Mouse (Mus musculus): ENCODE results near the gene Aco1. TPM values are rescaled to one million over a fixed set of nuclear protein-coding genes. Genes with fewer than 3 reads are reported as not detected.

The Aco1 gene
- polyA plus RNA-seq, 1 experiment from 2014 or later, result 29.4 TPM

DNA sequence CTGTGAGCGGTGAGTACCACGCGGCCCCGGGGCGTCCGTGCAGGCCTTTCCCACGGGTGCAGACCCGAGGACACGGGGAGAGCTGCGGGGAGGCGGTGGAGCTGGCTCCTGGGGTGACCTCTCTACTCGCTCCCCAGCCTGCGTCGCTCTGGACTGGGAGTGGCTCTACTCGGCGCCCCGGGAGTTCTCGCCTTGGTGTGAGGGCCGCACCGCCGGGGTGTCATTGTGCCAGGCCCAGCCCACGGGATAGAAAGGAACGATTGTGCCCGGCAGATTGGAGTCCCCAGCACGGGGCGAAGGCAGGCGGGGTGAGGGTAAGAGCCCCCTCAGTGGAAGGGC lies 621 bp downstream of the Aco1 start:
- Histone ChIP-seq H3K9ac (peak overlapping the region; percentile 86), H3K4me2 (peak overlapping the region; percentile 87), H3K4me3 (peak overlapping the region; percentile 76), H3K27ac (replicated peaks) (peak overlapping the region; percentile 88), H3K9me3 (no peaks in the 10 kb centered on the region), H3K4me1 (peaks cover 23% of the 10 kb centered on the region), H3K36me3 (0 out of 2 replicates have a peak, but pooled peaks cover 5% of the 10 kb centered on the region), H3K27me3 (replicated peaks) (no peaks in the 10 kb centered on the region)
- ATAC-seq (ENCODE audit: extremely low read depth, insufficient number of reproducible peaks, low FRiP score, low TSS enrichment), result no peak
- WGBS, result 1% methylated on average over 27 of the region's 27 CpGs

DNA sequence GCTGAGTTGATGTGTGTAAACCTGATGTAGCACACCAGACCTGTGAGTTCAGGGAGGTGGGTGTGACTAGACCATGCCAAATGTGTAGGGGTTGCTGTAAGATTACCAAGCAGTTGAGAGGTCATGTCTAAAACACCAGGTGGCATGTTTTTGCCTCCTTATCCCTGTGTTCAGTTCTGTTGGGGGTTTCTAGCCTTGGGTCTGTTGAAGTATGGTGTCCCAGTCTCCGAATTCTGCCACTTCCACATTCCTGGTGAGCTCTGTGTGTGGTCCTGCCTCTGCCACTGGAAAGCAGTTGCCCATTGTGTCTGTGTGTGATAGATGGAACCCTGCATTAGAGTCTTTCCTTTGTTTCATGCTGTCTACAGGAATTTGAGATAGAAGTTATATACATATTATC lies 1.7 kb downstream of the Aco1 start:
- 33% methylated on average over 1 of the region's 1 CpGs for WGBS
- H3K9ac ChIP-seq, result peak overlapping the region; percentile 86
- no peaks in the 10 kb centered on the region for H3K27me3 ChIP-seq (replicated peaks)

DNA sequence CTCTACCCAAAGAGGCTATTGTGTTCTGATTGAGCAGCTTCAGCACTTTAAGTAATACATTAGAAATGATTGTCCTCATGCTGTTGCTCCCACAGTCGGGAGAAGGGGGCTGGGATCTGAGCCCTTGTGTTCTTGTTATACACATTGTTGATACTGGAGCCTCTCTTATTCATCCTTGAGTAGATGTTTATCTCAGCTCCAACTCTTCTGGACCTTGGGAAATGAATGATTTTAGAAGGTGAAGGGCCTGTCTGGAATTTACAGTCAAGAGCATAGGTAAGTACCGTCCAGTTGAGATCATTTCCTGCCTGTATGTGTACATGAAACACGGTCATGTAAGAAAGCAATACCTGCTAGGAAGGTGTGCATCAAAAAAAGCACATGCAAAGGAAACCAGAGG lies 2.1 kb downstream of the Aco1 start:
- 78% methylated on average over 3 of the region's 3 CpGs for WGBS
- Histone ChIP-seq H3K27ac (replicated peaks) (no peak overlapping the region), H3K9me3 (no peaks in the 10 kb centered on the region), H3K27me3 (replicated peaks) (no peaks in the 10 kb centered on the region), H3K9ac (no peak overlapping the region), H3K4me2 (peak overlapping the region; percentile 87; the same call in 1 of the 2 replicates), H3K4me1 (peaks cover 23% of the 10 kb centered on the region), H3K4me3 (no peak overlapping the region), H3K36me3 (0 out of 2 replicates have a peak, but pooled peaks cover 5% of the 10 kb centered on the region)
- no peak for ATAC-seq (ENCODE audit: extremely low read depth, insufficient number of reproducible peaks, low FRiP score, low TSS enrichment)

More for the DNA sequence above, 1.7 kb downstream of the Aco1 start:
- Histone ChIP-seq H3K4me3 (peak overlapping the region; percentile 76), H3K4me2 (peak overlapping the region; percentile 87), H3K4me1 (peaks cover 23% of the 10 kb centered on the region), H3K27ac (replicated peaks) (no peak overlapping the region), H3K9me3 (no peaks in the 10 kb centered on the region), H3K36me3 (0 out of 2 replicates have a peak, but pooled peaks cover 5% of the 10 kb centered on the region)
- ATAC-seq (ENCODE audit: extremely low read depth, insufficient number of reproducible peaks, low FRiP score, low TSS enrichment), result no peak

DNA sequence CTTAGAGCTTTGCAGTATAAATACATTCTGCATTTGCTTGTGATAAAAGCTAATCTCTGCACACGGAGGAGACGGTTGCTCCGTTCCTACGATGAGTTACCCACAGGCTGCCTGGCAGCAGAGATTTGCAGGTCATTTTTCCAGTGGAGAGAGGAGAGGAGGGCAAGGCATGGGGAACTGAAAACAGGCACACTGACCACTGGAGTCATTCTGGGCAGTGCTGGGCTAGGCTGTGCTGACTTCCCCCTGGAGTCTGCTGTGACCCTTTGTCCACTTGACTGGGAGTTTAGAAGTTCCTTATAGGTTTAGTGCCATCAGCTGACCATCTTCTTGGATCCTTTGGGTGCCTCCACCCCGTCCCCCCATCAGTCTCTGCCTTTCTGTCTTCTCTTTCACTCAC lies 5.4 kb downstream of the Aco1 start:
- 60% methylated on average over 5 of the region's 5 CpGs for WGBS
- Histone ChIP-seq H3K4me3 (no peak overlapping the region), H3K36me3 (0 out of 2 replicates have a peak, but pooled peaks cover 5% of the 10 kb centered on the region), H3K27me3 (replicated peaks) (no peaks in the 10 kb centered on the region), H3K27ac (replicated peaks) (no peak overlapping the region), H3K4me1 (peaks cover 16% of the 10 kb centered on the region), H3K4me2 (no peak overlapping the region), H3K9ac (no peak overlapping the region), H3K9me3 (no peaks in the 10 kb centered on the region)
- no peak for ATAC-seq (ENCODE audit: extremely low read depth, insufficient number of reproducible peaks, low FRiP score, low TSS enrichment)

DNA sequence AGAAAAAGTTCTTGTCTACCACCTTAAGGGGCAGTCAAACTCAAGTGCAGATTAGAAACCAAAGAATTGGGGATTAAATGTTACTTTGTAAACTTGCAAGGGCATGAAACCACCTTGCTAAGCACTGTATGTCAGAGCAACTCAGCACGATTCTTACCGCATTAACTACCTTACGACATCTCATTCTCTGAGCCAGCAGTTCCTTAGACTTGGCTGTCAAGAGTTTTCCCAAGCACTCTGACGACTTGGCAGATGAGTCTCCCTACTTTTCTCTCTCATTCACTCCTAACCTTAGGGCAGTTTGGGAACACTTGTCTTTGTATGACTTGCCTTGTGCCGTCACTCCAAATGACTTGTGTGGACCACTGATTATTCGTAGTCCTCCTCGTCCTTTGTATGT lies 7.2 kb downstream of the Aco1 start:
- Histone ChIP-seq H3K27me3 (replicated peaks) (no peaks in the 10 kb centered on the region), H3K36me3 (0 out of 2 replicates have a peak, but pooled peaks cover 5% of the 10 kb centered on the region), H3K4me2 (no peak overlapping the region), H3K4me1 (peaks cover 2% of the 10 kb centered on the region), H3K9me3 (no peaks in the 10 kb centered on the region), H3K4me3 (no peak overlapping the region), H3K27ac (replicated peaks) (no peak overlapping the region), H3K9ac (no peak overlapping the region)
- no peak for ATAC-seq (ENCODE audit: extremely low read depth, insufficient number of reproducible peaks, low FRiP score, low TSS enrichment)
- WGBS, result 77% methylated on average over 7 of the region's 7 CpGs

DNA sequence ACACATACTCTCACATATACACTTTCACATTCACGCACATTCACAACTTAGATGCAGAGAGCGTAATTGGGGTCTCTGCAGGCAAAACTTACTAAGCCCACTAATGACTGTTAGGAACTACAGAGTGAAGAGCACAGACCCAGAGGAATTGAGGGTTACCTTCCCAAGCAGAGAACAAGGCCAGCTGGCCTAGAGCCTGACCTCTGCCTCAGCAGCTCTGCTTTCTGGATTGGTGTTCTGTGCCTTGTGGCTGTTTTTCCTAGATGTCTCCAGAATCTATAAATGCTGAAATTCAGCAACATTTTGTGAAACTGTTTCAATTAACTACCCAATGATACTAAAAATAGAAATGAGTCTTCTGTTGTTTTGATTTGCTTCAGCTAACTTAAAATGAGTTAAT lies 9.9 kb downstream of the Aco1 start:
- ATAC-seq (ENCODE audit: extremely low read depth, insufficient number of reproducible peaks, low FRiP score, low TSS enrichment), result no peak
- Histone ChIP-seq H3K4me3 (no peak overlapping the region), H3K27me3 (replicated peaks) (no peaks in the 10 kb centered on the region), H3K9ac (no peak overlapping the region), H3K36me3 (no peaks in the 10 kb centered on the region), H3K9me3 (no peaks in the 10 kb centered on the region), H3K4me1 (peaks cover 16% of the 10 kb centered on the region), H3K27ac (replicated peaks) (no peak overlapping the region), H3K4me2 (no peak overlapping the region)
- WGBS, result 92% methylated on average over 2 of the region's 2 CpGs

DNA sequence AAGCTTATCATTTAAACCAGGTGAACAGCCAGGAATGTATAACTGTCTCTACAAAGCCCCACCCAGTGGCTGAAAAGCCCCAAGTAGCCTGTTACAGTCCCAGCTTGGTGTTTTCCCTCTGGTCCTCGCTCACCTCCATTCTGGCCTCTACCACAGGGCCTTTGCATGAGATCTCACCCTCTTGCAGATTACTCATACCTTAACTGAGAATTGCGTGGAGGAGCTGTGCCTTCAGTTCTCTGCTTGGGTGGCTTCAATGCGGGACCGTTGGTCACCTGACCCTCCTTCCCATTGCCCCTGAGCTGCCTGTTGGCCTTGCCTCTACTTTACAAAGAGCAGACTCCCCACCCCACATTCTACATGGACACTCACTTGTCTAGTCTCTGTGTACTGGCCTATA lies 10.6 kb downstream of the Aco1 start:
- Histone ChIP-seq H3K4me3 (no peak overlapping the region), H3K4me2 (no peak overlapping the region), H3K36me3 (no peaks in the 10 kb centered on the region), H3K4me1 (peaks cover 16% of the 10 kb centered on the region), H3K27ac (replicated peaks) (no peak overlapping the region), H3K9me3 (no peaks in the 10 kb centered on the region), H3K9ac (no peak overlapping the region), H3K27me3 (replicated peaks) (no peaks in the 10 kb centered on the region)
- 91% methylated on average over 4 of the region's 4 CpGs for WGBS
- no peak for ATAC-seq (ENCODE audit: extremely low read depth, insufficient number of reproducible peaks, low FRiP score, low TSS enrichment)

DNA sequence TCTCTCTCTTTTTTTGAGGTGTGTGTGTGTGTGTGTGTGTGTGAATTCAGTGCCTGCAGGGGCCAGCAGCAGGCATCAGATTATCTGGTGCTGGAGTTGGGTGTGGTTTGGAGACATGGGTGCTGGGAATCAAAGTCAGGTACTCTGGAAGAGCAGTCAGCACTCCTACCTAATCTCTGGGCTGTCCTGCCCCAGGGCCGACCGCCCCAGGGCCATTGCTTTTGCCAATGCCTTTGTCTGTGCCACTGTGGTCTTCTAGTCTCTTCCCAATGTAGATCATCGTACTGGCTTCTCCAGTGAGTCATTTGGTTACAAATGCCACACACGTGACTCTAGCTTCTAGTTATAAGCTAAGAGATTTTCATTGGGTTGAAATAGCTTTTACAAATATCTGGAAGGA lies 11.9 kb downstream of the Aco1 start:
- WGBS, result 82% methylated on average over 4 of the region's 4 CpGs
- peaks cover 16% of the 10 kb centered on the region for H3K4me1 ChIP-seq
- no peak for ATAC-seq (ENCODE audit: extremely low read depth, insufficient number of reproducible peaks, low FRiP score, low TSS enrichment)
- H3K4me3 ChIP-seq, result no peak overlapping the region
- H3K9me3 ChIP-seq, result no peaks in the 10 kb centered on the region
- H3K36me3 ChIP-seq, result no peaks in the 10 kb centered on the region
- H3K4me2 ChIP-seq, result no peak overlapping the region
- no peak overlapping the region for H3K27ac ChIP-seq (replicated peaks)
- no peak overlapping the region for H3K9ac ChIP-seq
- no peaks in the 10 kb centered on the region for H3K27me3 ChIP-seq (replicated peaks)

DNA sequence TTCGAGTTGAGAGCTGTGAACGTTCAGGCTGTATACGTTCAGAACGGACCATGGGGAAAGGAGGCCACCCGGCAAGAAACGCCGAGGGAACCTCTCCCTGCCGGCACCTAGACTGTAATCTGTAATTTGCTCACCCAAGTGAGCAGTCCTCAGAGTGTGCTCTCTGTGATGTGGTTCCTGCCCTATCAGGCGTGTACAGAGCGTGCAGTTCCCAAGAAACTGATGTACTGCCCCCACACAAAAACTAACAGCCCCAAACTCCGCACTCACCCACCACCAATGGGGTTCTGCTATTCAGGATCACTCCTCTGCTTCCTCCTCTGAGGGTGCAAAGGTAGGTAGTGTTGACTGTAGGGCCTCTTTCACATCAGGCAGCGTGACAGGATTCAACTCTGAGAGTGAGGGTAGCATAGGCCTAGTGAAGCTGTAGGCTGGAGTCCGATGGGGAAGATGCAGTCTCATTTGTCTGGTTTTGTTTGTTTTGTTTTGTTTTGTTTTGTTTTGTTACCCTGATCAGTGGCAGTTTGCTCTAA lies 12.7 kb downstream of the Aco1 start:
- H3K27me3 ChIP-seq (replicated peaks), result no peaks in the 10 kb centered on the region
- H3K4me1 ChIP-seq, result peaks cover 16% of the 10 kb centered on the region
- no peak overlapping the region for H3K27ac ChIP-seq (replicated peaks)
- ATAC-seq (ENCODE audit: extremely low read depth, insufficient number of reproducible peaks, low FRiP score, low TSS enrichment), result no peak
- H3K9me3 ChIP-seq, result no peaks in the 10 kb centered on the region
- peaks cover under 1% of the 10 kb centered on the region for H3K36me3 ChIP-seq
- no peak overlapping the region for H3K9ac ChIP-seq
- no peak overlapping the region for H3K4me3 ChIP-seq
- 84% methylated on average over 13 of the region's 13 CpGs for WGBS
- H3K4me2 ChIP-seq, result no peak overlapping the region

DNA sequence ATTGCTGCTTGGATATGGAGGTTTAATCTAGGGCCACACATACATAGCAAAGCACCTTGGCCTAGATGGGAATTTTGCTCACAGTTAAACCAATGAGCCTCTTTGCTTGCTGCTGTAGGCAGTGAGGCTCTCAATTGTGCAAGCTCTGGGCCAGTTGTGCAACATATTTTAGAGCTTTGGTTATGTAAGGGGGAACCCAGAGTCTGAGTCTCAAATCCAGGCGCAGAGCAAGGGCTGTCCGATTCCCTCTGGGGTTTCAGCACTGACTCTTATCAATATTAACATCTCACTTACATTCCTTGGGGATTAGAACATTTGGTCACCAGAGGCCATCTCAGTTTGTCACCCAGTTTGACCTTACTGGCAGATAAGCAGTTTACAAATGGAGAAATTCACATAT lies 13.3 kb downstream of the Aco1 start:
- Histone ChIP-seq H3K9ac (no peak overlapping the region), H3K4me2 (no peak overlapping the region), H3K4me1 (peaks cover 16% of the 10 kb centered on the region), H3K4me3 (no peak overlapping the region), H3K36me3 (peaks cover 6% of the 10 kb centered on the region), H3K27ac (replicated peaks) (no peak overlapping the region), H3K27me3 (replicated peaks) (no peaks in the 10 kb centered on the region), H3K9me3 (no peaks in the 10 kb centered on the region)
- ATAC-seq (ENCODE audit: extremely low read depth, insufficient number of reproducible peaks, low FRiP score, low TSS enrichment), result no peak
- WGBS, result 48% methylated on average over 2 of the region's 2 CpGs

DNA sequence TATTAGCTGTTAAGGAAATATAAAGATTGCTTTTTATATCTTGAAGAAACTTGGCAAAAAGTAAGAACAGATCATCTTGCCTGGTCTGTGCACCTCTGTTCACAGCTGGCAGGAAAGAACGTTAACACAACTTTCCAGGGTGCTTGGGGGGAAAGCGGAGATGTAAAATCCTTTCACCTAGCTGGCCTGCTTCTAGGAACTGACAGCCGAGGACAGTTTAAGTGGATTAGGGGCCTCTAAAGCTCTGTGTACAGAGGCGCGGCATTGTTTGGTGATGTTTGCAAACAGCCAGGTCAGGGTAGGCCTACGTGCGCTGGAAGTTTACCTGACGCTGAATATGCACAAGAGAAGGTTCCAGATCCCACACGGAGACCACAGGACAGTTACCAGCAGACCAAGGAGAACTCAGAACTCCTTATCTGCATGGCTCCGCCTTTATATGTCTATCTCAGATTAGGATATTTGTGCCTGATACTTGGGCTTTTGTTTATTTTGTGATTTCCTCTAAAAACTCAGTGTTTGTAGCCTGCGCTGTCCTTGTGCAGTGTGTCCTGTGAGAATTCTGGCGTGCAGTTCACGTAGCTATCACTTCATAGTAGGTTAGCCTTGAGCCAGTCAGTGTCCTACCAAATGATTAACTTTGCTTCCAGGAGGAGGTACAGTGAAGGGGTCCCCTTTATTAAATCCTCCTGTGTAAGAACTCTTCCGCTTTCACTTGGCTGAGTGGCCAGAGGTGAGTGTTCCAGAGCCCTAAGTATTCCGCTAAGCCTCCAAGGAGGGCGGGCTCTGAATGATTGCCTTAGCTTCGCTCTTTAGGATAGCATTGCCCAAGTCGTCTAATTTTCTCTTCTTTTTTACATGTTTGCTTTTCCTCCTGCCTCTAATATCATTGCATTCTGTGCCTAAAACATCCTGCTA lies 14.0 kb downstream of the Aco1 start:
- Histone ChIP-seq H3K4me2 (no peak overlapping the region), H3K36me3 (peaks cover 8% of the 10 kb centered on the region), H3K4me3 (no peak overlapping the region), H3K9me3 (no peaks in the 10 kb centered on the region), H3K27me3 (replicated peaks) (no peaks in the 10 kb centered on the region), H3K4me1 (peaks cover 16% of the 10 kb centered on the region), H3K9ac (no peak overlapping the region), H3K27ac (replicated peaks) (no peak overlapping the region)
- no peak for ATAC-seq (ENCODE audit: extremely low read depth, insufficient number of reproducible peaks, low FRiP score, low TSS enrichment)
- 71% methylated on average over 18 of the region's 18 CpGs for WGBS

Measured in heart, embryonic 13.5 days (tissue).